ENCODE assay signal across 9 mouse cellular contexts in genomic region chr19:9134746-9135511, GRCm38 (mm10). TPM values are rescaled to one million over a fixed set of nuclear protein-coding genes. Genes with fewer than 3 reads are reported as not detected.
DNase-seq lines count a peak whose midpoint lies in the region; ATAC-seq and TF ChIP-seq lines count a peak whose summit lies in the region.
"Had no signal": no experiment of that assay in that cellular context is flagged by ENCODE, and none has a peak within 500 bp of the region (broad histone marks: within the 10 kb centered on the region; RNA-seq: fewer than 3 reads in every experiment).

No protein-coding gene starts in this region.

- peak overlapping the region; percentile 64 for H3K9ac ChIP-seq in forebrain, postnatal 0 days

- H3K9me3 ChIP-seq in forebrain, postnatal 0 days (ENCODE audit: low read length), result no peaks in the 10 kb centered on the region

- H3K4me1 ChIP-seq in cerebellum, adult 2 months (ENCODE audit: control insufficient read depth, insufficient read depth, low read length), result peaks cover 2% of the 10 kb centered on the region; the same call in 1 of the 2 replicates
- H3K4me1 ChIP-seq in forebrain, postnatal 0 days (ENCODE audit: insufficient read depth), result 0 out of 2 replicates have a peak, but pooled peaks cover 2% of the 10 kb centered on the region

- peak overlapping the region; percentile 97 for H3K4me3 ChIP-seq in cerebellum, adult 2 months (replicated peaks; ENCODE audit: insufficient read depth, low read depth, low read length)
- peak overlapping the region; percentile 55 for H3K4me3 ChIP-seq in forebrain, postnatal 0 days (ENCODE audit: low read depth, low read length)

- no peak for TF ChIP-seq POLR2A in cerebellum, adult 2 months (IDR thresholded peaks at IDR 0.05; ENCODE audit: borderline replicate concordance, insufficient read depth, low read length)

- peak; percentile 60 for ATAC-seq in forebrain, postnatal 0 days

- peak overlapping the region; percentile 97 for H3K4me2 ChIP-seq in forebrain, postnatal 0 days (ENCODE audit: low read depth)

- WGBS in cerebellum, adult 2 months, result under 1% methylated on average over 37 of the region's 37 CpGs
- under 1% methylated on average over 35 of the region's 37 CpGs for WGBS in forebrain, postnatal 0 days

- H3K27me3 ChIP-seq in cerebellum, adult 2 months (ENCODE audit: control insufficient read depth, insufficient read depth, low read length), result no peaks in the 10 kb centered on the region
- no peaks in the 10 kb centered on the region for H3K27me3 ChIP-seq in forebrain, postnatal 0 days (ENCODE audit: insufficient read depth, low read length)

- no peaks in the 10 kb centered on the region for H3K36me3 ChIP-seq in forebrain, postnatal 0 days (ENCODE audit: insufficient read depth)

- TF ChIP-seq CTCF in cerebellum, adult 2 months (IDR thresholded peaks at IDR 0.05; ENCODE audit: borderline replicate concordance, insufficient read depth, low read depth, low read length), result no peak
- TF ChIP-seq CTCF in forebrain, postnatal 0 days (IDR thresholded peaks at IDR 0.05; ENCODE audit: low read depth), result no peak

- peak overlapping the region; percentile 76 for H3K27ac ChIP-seq in cerebellum, adult 2 months (ENCODE audit: insufficient read depth, low read length)
- peak overlapping the region; percentile 54 for H3K27ac ChIP-seq in forebrain, postnatal 0 days (ENCODE audit: low read depth, low read length)

- peak; percentile 32 for DNase-seq in ovary, postnatal 36 days (ENCODE audit: low spot score)
- DNase-seq in ovary, postnatal 10 days (ENCODE audit: low spot score), result no peak
- DNase-seq in cerebellum, adult 2 months, result peak; percentile 74 to 76
- peak; percentile 36 for DNase-seq in forebrain, postnatal 0 days
- DNase-seq in kidney, adult 9 months, result peak; percentile 24
- peak; percentile 28 for DNase-seq in lung, postnatal 10 days
- peak; percentile 17 for DNase-seq in right cerebral cortex, postnatal 14 days
- DNase-seq in frontal cortex, postnatal 10 days (ENCODE audit: low spot score in 2 of 2), result no peak

RNA-seq across cellular contexts. Expression of gene Asrgl1, which starts 0.5 kb away (rescaled TPM):
- 88.4 TPM in 2 replicates for polyA plus RNA-seq in cerebellum, adult 2 months (2012; rRNA removed)
- 31.2 and 31.3 TPM in 2 replicates for total RNA-seq in forebrain, postnatal 0 days (2014; rRNA removed)
- polyA plus RNA-seq in forebrain, postnatal 0 days (2015; fragmentation: Nextera tagmentation; extraction: Ambion mirVana), result 30.7 and 37.4 TPM in 2 replicates

RNA-seq across cellular contexts. Expression of gene Scgb1a1, which starts 47.2 kb away (rescaled TPM):
- polyA plus RNA-seq in cerebellum, adult 2 months (2012; rRNA removed), result not detected in 2 replicates
- not detected in 2 replicates for total RNA-seq in forebrain, postnatal 0 days (2014; rRNA removed)
- not detected in 2 replicates for polyA plus RNA-seq in forebrain, postnatal 0 days (2015; fragmentation: Nextera tagmentation; extraction: Ambion mirVana)
- total RNA-seq: gastrocnemius, postnatal 36 days had no signal

Comparison
In these comparisons a context has a peak if more than half of its experiments do, and no peak if none do; other contexts are left out.
1. DNase-seq: peak in ovary, postnatal 36 days (single experiment), cerebellum, adult 2 months (2 of 2), forebrain, postnatal 0 days (single experiment), kidney, adult 9 months (single experiment), lung, postnatal 10 days (single experiment) and right cerebral cortex, postnatal 14 days (single experiment); none in ovary, postnatal 10 days (single experiment) and frontal cortex, postnatal 10 days (0 of 2).